Mouse (Mus musculus) layer of hippocampus, postnatal 10 days (tissue): ENCODE measurements around the gene Zdhhc1. TPM values are rescaled to one million over a fixed set of nuclear protein-coding genes. Genes with fewer than 3 reads are reported as not detected.

Experiments
- DNase-seq, 2 experiments: peaks; one replicate each; pipeline ENCODE4 v3.0.0; 2021; ENCODE audit warnings: low spot score in 2 of 2
- total RNA-seq, 2 experiments: library from RNA; stranded (reverse); gene quantifications; 2 replicates each; pipeline ENCODE4 v1.2.3; 2021

The Zdhhc1 gene
- total RNA-seq, 2 experiments from 2014 or later, result 17.5 to 20.4 TPM

DNA sequence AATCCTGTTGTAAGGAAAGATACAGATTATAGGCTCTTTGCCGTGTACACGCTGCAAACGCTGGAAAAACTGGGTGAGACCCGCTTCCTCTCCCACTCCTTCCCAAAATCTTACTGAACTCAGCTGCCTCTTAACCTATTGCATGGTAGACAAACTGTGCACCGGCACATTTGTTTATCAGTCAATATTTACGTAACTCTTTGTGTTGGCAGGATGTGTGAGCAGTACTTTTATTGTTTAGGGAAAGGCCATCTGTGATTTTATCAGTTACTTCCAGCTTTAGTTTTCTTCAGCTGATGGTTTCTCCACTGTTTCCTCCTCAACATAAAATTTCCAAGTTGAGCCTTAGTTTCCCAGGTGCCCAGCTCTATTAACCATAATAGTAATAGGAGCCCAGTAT is 69.8 kb downstream of the Zdhhc1 start:
- no peak for DNase-seq

Other genes starting within 250 kb of the Zdhhc1 start
- gene B3gnt9, start 241.7 kb downstream of the Zdhhc1 start, total RNA-seq, result 1 to 10 TPM; 3.4 to 4.2 TPM
- gene Tradd, start 232.3 kb downstream of the Zdhhc1 start, total RNA-seq, result 1 to 10 TPM; 6.5 to 8.9 TPM
- under 1 TPM; 0.45 to 0.87 TPM for gene Fbxl8, start 232.3 kb downstream of the Zdhhc1 start, total RNA-seq
- gene Hsf4, start 227.1 kb downstream of the Zdhhc1 start, total RNA-seq, result under 1 TPM; 0.57 to 0.83 TPM
- gene Nol3, start 220.8 kb downstream of the Zdhhc1 start, total RNA-seq, result 1 to 10 TPM; 3.6 to 3.7 TPM
- gene 4931428F04Rik, start 207.0 kb downstream of the Zdhhc1 start, total RNA-seq, result 10 to 100 TPM; 60.0 to 60.5 TPM
- gene Exoc3l, start 200.8 kb downstream of the Zdhhc1 start, total RNA-seq, result 1 to 10 TPM; 3.7 to 5.9 TPM
- gene E2f4, start 199.2 kb downstream of the Zdhhc1 start, total RNA-seq, result 10 to 100 TPM; 31.9 to 33.5 TPM
- gene Elmo3, start 191.3 kb downstream of the Zdhhc1 start, total RNA-seq, result 1 to 10 TPM; 1.2 to 2.0 TPM
- 1 to 10 TPM; 4.9 to 6.7 TPM for gene Lrrc29, start 170.6 kb downstream of the Zdhhc1 start, total RNA-seq
- 10 to 100 TPM; 43.4 to 46.6 TPM for gene Tmem208, start 170.5 kb downstream of the Zdhhc1 start, total RNA-seq
- 1 to 10 TPM; 3.3 to 3.6 TPM for gene Fhod1, start 148.9 kb downstream of the Zdhhc1 start, total RNA-seq
- 10 to 100 TPM; 11.6 to 13.6 TPM for gene Slc9a5, start 148.1 kb downstream of the Zdhhc1 start, total RNA-seq
- 1 to 10 TPM; 1.8 to 1.9 TPM for gene Plekhg4, start 123.6 kb downstream of the Zdhhc1 start, total RNA-seq
- not detected for gene Kctd19, start 83.4 kb downstream of the Zdhhc1 start, total RNA-seq
- 1 to 10 TPM in 1 of 2 experiments, under 1 TPM in 1; 0.98 to 1.4 TPM for gene Lrrc36, start 83.3 kb downstream of the Zdhhc1 start, total RNA-seq
- 10 to 100 TPM; 34.5 to 40.0 TPM for gene Tppp3, start 25.4 kb downstream of the Zdhhc1 start, total RNA-seq
- gene Hsd11b2, start 21.9 kb upstream of the Zdhhc1 start, total RNA-seq, result under 1 TPM in 1 of 2 experiments, not detected in 1; 0.18 TPM
- 100 to 1,000 TPM; 298 to 305 TPM for gene Atp6v0d1, start 69.1 kb upstream of the Zdhhc1 start, total RNA-seq
- 10 to 100 TPM; 73.6 to 81.2 TPM for gene Ripor1, start 108.4 kb upstream of the Zdhhc1 start, total RNA-seq
- gene Ctcf, start 139.7 kb upstream of the Zdhhc1 start, total RNA-seq, result 10 to 100 TPM; 63.6 to 67.7 TPM
- gene Agrp, start 140.5 kb upstream of the Zdhhc1 start, total RNA-seq, result not detected
- gene Carmil2, start 189.4 kb upstream of the Zdhhc1 start, total RNA-seq, result 10 to 100 TPM; 48.6 to 52.4 TPM
- gene Acd, start 204.2 kb upstream of the Zdhhc1 start, total RNA-seq, result 10 to 100 TPM; 45.4 to 49.4 TPM
- 10 to 100 TPM; 38.6 to 39.7 TPM for gene Pard6a, start 204.2 kb upstream of the Zdhhc1 start, total RNA-seq
- not detected for gene 4933405L10Rik, start 210.8 kb upstream of the Zdhhc1 start, total RNA-seq
- gene Enkd1, start 211.3 kb upstream of the Zdhhc1 start, total RNA-seq, result 10 to 100 TPM; 11.3 to 13.2 TPM